Mouse (Mus musculus) kidney, embryonic 15.5 days (tissue): ENCODE data around the gene Pbx4. TPM values are rescaled to one million over a fixed set of nuclear protein-coding genes. Genes with fewer than 3 reads are reported as not detected.

Experiments
- ATAC-seq: fragments of 200-750 bp; cut with Nextera tagmentation; replicated peaks from 2 replicates; pipeline ENCODE4 v1.8.0; 2017; ENCODE audit warnings: moderate TSS enrichment; ENCODE audit not compliant: low FRiP score
- H3K27ac ChIP-seq: fragments of 300-500 bp; sonication (generic); 2 replicates; pipeline ENCODE4 v1.5.1; 2015; ENCODE audit warnings: mild to moderate bottlenecking, inconsistent platforms
- H3K27me3 ChIP-seq: fragments of 300-500 bp; sonication (generic); 2 replicates; pipeline ENCODE4 v1.6.1; 2015; ENCODE audit warnings: inconsistent platforms
- H3K36me3 ChIP-seq: fragments of 300-500 bp; sonication (generic); 2 replicates; pipeline ENCODE4 v1.6.1; 2015; ENCODE audit warnings: inconsistent platforms
- H3K4me1 ChIP-seq: fragments of 300-500 bp; sonication (generic); 2 replicates; pipeline ENCODE4 v1.6.1; 2015; ENCODE audit warnings: inconsistent platforms
- H3K4me2 ChIP-seq: fragments of 300-500 bp; sonication (generic); 2 replicates; pipeline ENCODE4 v1.6.1; 2015; ENCODE audit warnings: moderate library complexity, mild to moderate bottlenecking, inconsistent platforms
- H3K4me3 ChIP-seq: fragments of 300-500 bp; sonication (generic); replicated peaks from 2 replicates; pipeline ENCODE4 v1.5.1; 2015; ENCODE audit warnings: mild to moderate bottlenecking, inconsistent platforms
- H3K9ac ChIP-seq: fragments of 300-500 bp; sonication (generic); 2 replicates; pipeline ENCODE4 v1.6.1; 2015; ENCODE audit warnings: mild to moderate bottlenecking, inconsistent platforms
- H3K9me3 ChIP-seq: fragments of 300-500 bp; sonication (generic); replicated peaks from 2 replicates; pipeline ENCODE4 v1.6.1; 2016; ENCODE audit warnings: inconsistent platforms
- WGBS: fragments of 180-500 bp; shearing (Covaris S2); methylation state at CpG from one replicate; pipeline ENCODE4 v1.1.7; 2015; ENCODE audit warnings: mixed read lengths; 5-methylcytosine and 5-hydroxymethylcytosine counted together
- polyA plus RNA-seq: library from polyadenylated mRNA; unstranded; fragments of >200 nt; fragmentation: Nextera tagmentation; extraction: Ambion mirVana; gene quantifications from 2 replicates; pipeline ENCODE4 v1.2.1, GENCODE M21; 2015

The Pbx4 gene
- polyA plus RNA-seq, 1 experiment from 2014 or later = 8.3 TPM

GRCm38 (mm10) chr8:69860807-69861206 lies 28.5 kb downstream of the Pbx4 start:
- WGBS = 60% methylated on average over 4 of the region's 4 CpGs
- no peak for ATAC-seq

GRCm38 (mm10) chr8:69861251-69861650 lies 29.0 kb downstream of the Pbx4 start:
- Histone ChIP-seq H3K4me1 (no peaks in the 10 kb centered on the region), H3K9me3 (no peaks in the 10 kb centered on the region), H3K36me3 (no peaks in the 10 kb centered on the region), H3K9ac (no peak overlapping the region), H3K4me2 (no peak overlapping the region), H3K27me3 (no peaks in the 10 kb centered on the region), H3K4me3 (no peak overlapping the region), H3K27ac (no peak overlapping the region)
- WGBS = 71% methylated on average over 2 of the region's 2 CpGs
- ATAC-seq = no peak

More at GRCm38 (mm10) chr8:69860807-69861206, 28.5 kb downstream of the Pbx4 start:
- Histone ChIP-seq H3K4me1 (no peaks in the 10 kb centered on the region), H3K27ac (no peak overlapping the region), H3K27me3 (no peaks in the 10 kb centered on the region), H3K4me2 (no peak overlapping the region), H3K9ac (no peak overlapping the region), H3K4me3 (no peak overlapping the region), H3K9me3 (no peaks in the 10 kb centered on the region), H3K36me3 (no peaks in the 10 kb centered on the region)

GRCm38 (mm10) chr8:69863387-69864020 lies 31.2 kb downstream of the Pbx4 start:
- H3K4me2 ChIP-seq = no peak overlapping the region
- no peak overlapping the region for H3K27ac ChIP-seq
- H3K4me1 ChIP-seq = no peaks in the 10 kb centered on the region
- H3K27me3 ChIP-seq = no peaks in the 10 kb centered on the region
- no peaks in the 10 kb centered on the region for H3K36me3 ChIP-seq
- H3K9ac ChIP-seq = no peak overlapping the region
- H3K4me3 ChIP-seq = no peak overlapping the region
- no peaks in the 10 kb centered on the region for H3K9me3 ChIP-seq
- 85% methylated on average over 5 of the region's 5 CpGs for WGBS
- no peak for ATAC-seq

GRCm38 (mm10) chr8:69864180-69864579 lies 31.9 kb downstream of the Pbx4 start:
- no peak overlapping the region for H3K9ac ChIP-seq
- WGBS = 52% methylated on average over 5 of the region's 5 CpGs
- no peak overlapping the region for H3K4me3 ChIP-seq
- H3K9me3 ChIP-seq = no peaks in the 10 kb centered on the region
- H3K4me2 ChIP-seq = no peak overlapping the region
- no peak overlapping the region for H3K27ac ChIP-seq
- H3K27me3 ChIP-seq = no peaks in the 10 kb centered on the region
- H3K4me1 ChIP-seq = no peaks in the 10 kb centered on the region
- no peaks in the 10 kb centered on the region for H3K36me3 ChIP-seq
- no peak for ATAC-seq

GRCm38 (mm10) chr8:69867696-69868326 lies 35.5 kb downstream of the Pbx4 start:
- 68% methylated on average over 5 of the region's 5 CpGs for WGBS
- ATAC-seq = no peak
- H3K4me1 ChIP-seq = no peaks in the 10 kb centered on the region
- no peaks in the 10 kb centered on the region for H3K9me3 ChIP-seq
- no peak overlapping the region for H3K27ac ChIP-seq
- no peaks in the 10 kb centered on the region for H3K27me3 ChIP-seq
- H3K9ac ChIP-seq = no peak overlapping the region
- H3K4me2 ChIP-seq = no peak overlapping the region
- no peak overlapping the region for H3K4me3 ChIP-seq
- no peaks in the 10 kb centered on the region for H3K36me3 ChIP-seq

GRCm38 (mm10) chr8:69870003-69870765 lies 37.9 kb downstream of the Pbx4 start:
- Histone ChIP-seq H3K4me1 (0 out of 2 replicates have a peak, but pooled peaks cover 5% of the 10 kb centered on the region), H3K9me3 (no peaks in the 10 kb centered on the region), H3K9ac (no peak overlapping the region), H3K27ac (no peak overlapping the region), H3K36me3 (no peaks in the 10 kb centered on the region), H3K4me3 (no peak overlapping the region), H3K4me2 (no peak overlapping the region), H3K27me3 (peaks cover 4% of the 10 kb centered on the region; the same call in 1 of the 2 replicates)
- ATAC-seq = no peak
- WGBS = 82% methylated on average over 11 of the region's 11 CpGs

- H3K27me3 ChIP-seq = peaks cover 4% of the 10 kb centered on the region; the same call in 1 of the 2 replicates
- H3K27ac ChIP-seq = no peak overlapping the region
- H3K4me3 ChIP-seq = no peak overlapping the region
- H3K4me1 ChIP-seq = 0 out of 2 replicates have a peak, but pooled peaks cover 5% of the 10 kb centered on the region
- no peaks in the 10 kb centered on the region for H3K36me3 ChIP-seq
- no peaks in the 10 kb centered on the region for H3K9me3 ChIP-seq
- no peak overlapping the region for H3K9ac ChIP-seq
- no peak for ATAC-seq
- no peak overlapping the region for H3K4me2 ChIP-seq
- WGBS = 83% methylated on average over 6 of the region's 6 CpGs
Observed at GRCm38 (mm10) chr8:69870907-69871306, 38.6 kb downstream of the Pbx4 start.

- no peak for ATAC-seq
- Histone ChIP-seq H3K36me3 (no peaks in the 10 kb centered on the region), H3K4me1 (0 out of 2 replicates have a peak, but pooled peaks cover 5% of the 10 kb centered on the region), H3K9ac (no peak overlapping the region), H3K4me2 (no peak overlapping the region), H3K4me3 (no peak overlapping the region), H3K27me3 (peaks cover 27% of the 10 kb centered on the region), H3K27ac (no peak overlapping the region), H3K9me3 (no peaks in the 10 kb centered on the region)
- WGBS = 13% methylated on average over 9 of the region's 9 CpGs
Observed at GRCm38 (mm10) chr8:69874155-69874554, 41.9 kb downstream of the Pbx4 start.

- Histone ChIP-seq H3K27ac (no peak overlapping the region), H3K4me1 (0 out of 2 replicates have a peak, but pooled peaks cover 5% of the 10 kb centered on the region), H3K27me3 (peaks cover 32% of the 10 kb centered on the region), H3K9me3 (no peaks in the 10 kb centered on the region), H3K4me3 (no peak overlapping the region), H3K9ac (0 out of 2 replicates have a peak overlapping the region, but pooled peaks have one; percentile 3), H3K4me2 (no peak overlapping the region), H3K36me3 (no peaks in the 10 kb centered on the region)
- ATAC-seq = 0 out of 2 replicates have a peak, but pooled peaks have one; percentile 15
- 67% methylated on average over 13 of the region's 13 CpGs for WGBS
Observed at GRCm38 (mm10) chr8:69874654-69875053, 42.4 kb downstream of the Pbx4 start.

- no peak overlapping the region for H3K4me3 ChIP-seq
- H3K36me3 ChIP-seq = no peaks in the 10 kb centered on the region
- H3K4me2 ChIP-seq = no peak overlapping the region
- H3K27ac ChIP-seq = no peak overlapping the region
- 46% methylated on average over 10 of the region's 10 CpGs for WGBS
- no peak for ATAC-seq
- H3K27me3 ChIP-seq = peaks cover 47% of the 10 kb centered on the region
- H3K9me3 ChIP-seq = no peaks in the 10 kb centered on the region
- no peak overlapping the region for H3K9ac ChIP-seq
- peaks cover 8% of the 10 kb centered on the region for H3K4me1 ChIP-seq
Observed at GRCm38 (mm10) chr8:69876097-69876496, 43.8 kb downstream of the Pbx4 start.

GRCm38 (mm10) chr8:69876967-69877366 lies 44.7 kb downstream of the Pbx4 start:
- Histone ChIP-seq H3K36me3 (no peaks in the 10 kb centered on the region), H3K27ac (no peak overlapping the region), H3K9ac (no peak overlapping the region), H3K4me2 (no peak overlapping the region), H3K4me1 (peaks cover 17% of the 10 kb centered on the region), H3K27me3 (peaks cover 55% of the 10 kb centered on the region), H3K4me3 (no peak overlapping the region), H3K9me3 (no peaks in the 10 kb centered on the region)
- WGBS = 69% methylated on average over 10 of the region's 10 CpGs
- ATAC-seq = no peak

- Histone ChIP-seq H3K9me3 (no peaks in the 10 kb centered on the region), H3K9ac (no peak overlapping the region), H3K36me3 (no peaks in the 10 kb centered on the region), H3K4me1 (peaks cover 21% of the 10 kb centered on the region), H3K27ac (no peak overlapping the region), H3K27me3 (peaks cover 60% of the 10 kb centered on the region), H3K4me3 (no peak overlapping the region), H3K4me2 (no peak overlapping the region)
- no peak for ATAC-seq
- WGBS = 83% methylated on average over 4 of the region's 4 CpGs
Observed at GRCm38 (mm10) chr8:69877396-69877795, 45.1 kb downstream of the Pbx4 start.
